ENCODE assay signal across 8 mouse cellular contexts in genomic region chr4:144895211-144895590, GRCm38 (mm10). TPM values are rescaled to one million over a fixed set of nuclear protein-coding genes. Genes with fewer than 3 reads are reported as not detected.
DNase-seq lines count a peak whose midpoint lies in the region; ATAC-seq lines count a peak whose summit lies in the region.

No protein-coding gene starts in this region.

- H3K27me3 ChIP-seq in embryonic facial prominence, embryonic 12.5 days = no peaks in the 10 kb centered on the region
- no peaks in the 10 kb centered on the region for H3K27me3 ChIP-seq in kidney, embryonic 14.5 days (ENCODE audit: control insufficient read depth, insufficient read depth, low read length)

- ATAC-seq in embryonic facial prominence, embryonic 12.5 days (ENCODE audit: insufficient number of reproducible peaks, insufficient read depth, low FRiP score, low TSS enrichment) = no peak
- ATAC-seq in kidney, embryonic 14.5 days (ENCODE audit: low FRiP score, low TSS enrichment) = no peak
- ATAC-seq in megakaryocyte progenitor cell, adult 5-6 weeks (replicated peaks; ENCODE audit: poor library complexity) = no peak

- H3K9ac ChIP-seq in embryonic facial prominence, embryonic 12.5 days = peak overlapping the region; percentile 60; the same call in 1 of the 2 replicates
- peak overlapping the region; percentile 77; the same call in 1 of the 2 replicates for H3K9ac ChIP-seq in kidney, embryonic 14.5 days (ENCODE audit: low read depth, low read length)

- H3K4me2 ChIP-seq in embryonic facial prominence, embryonic 12.5 days (replicated peaks) = peak overlapping the region; percentile 82
- peak overlapping the region; percentile 50 for H3K4me2 ChIP-seq in kidney, embryonic 14.5 days (replicated peaks; ENCODE audit: low read depth, low read length)

- intact Hi-C loops in heart, postnatal 25 days (cut with DNase I) = loop anchor here (2.0 kb wide), 1 partner anchor 34 kb away; no protein-coding TSS in a partner anchor

- 14% methylated on average over 2 of the region's 2 CpGs for WGBS in embryonic facial prominence, embryonic 12.5 days
- WGBS in kidney, embryonic 14.5 days = 14% methylated on average over 2 of the region's 2 CpGs

- 0 out of 2 replicates have a peak, but pooled peaks cover 2% of the 10 kb centered on the region for H3K36me3 ChIP-seq in embryonic facial prominence, embryonic 12.5 days
- peaks cover 27% of the 10 kb centered on the region for H3K36me3 ChIP-seq in kidney, embryonic 14.5 days (ENCODE audit: control insufficient read depth, insufficient read depth, low read length)

- H3K4me3 ChIP-seq in embryonic facial prominence, embryonic 12.5 days = peak overlapping the region; percentile 61
- H3K4me3 ChIP-seq in kidney, embryonic 14.5 days (ENCODE audit: low read length) = peak overlapping the region; percentile 57

- DNase-seq in heart, adult 11 months = peak; percentile 93
- DNase-seq in heart, postnatal 25 days (ENCODE audit: low spot score) = no peak
- DNase-seq in lung, postnatal 36 days = peak; percentile 79
- no peak for DNase-seq in layer of hippocampus, adult 11-12 months (ENCODE audit: low spot score)
- DNase-seq in testis, postnatal 10 days (ENCODE audit: low spot score) = no peak

- H3K9me3 ChIP-seq in embryonic facial prominence, embryonic 12.5 days = no peaks in the 10 kb centered on the region
- H3K9me3 ChIP-seq in kidney, embryonic 14.5 days (ENCODE audit: control insufficient read depth, low read length) = no peaks in the 10 kb centered on the region

- peak overlapping the region; percentile 81 for H3K27ac ChIP-seq in embryonic facial prominence, embryonic 12.5 days
- peak overlapping the region; percentile 95 for H3K27ac ChIP-seq in kidney, embryonic 14.5 days (ENCODE audit: low read depth, low read length)

- peaks cover 41% of the 10 kb centered on the region for H3K4me1 ChIP-seq in embryonic facial prominence, embryonic 12.5 days
- peaks cover 32% of the 10 kb centered on the region for H3K4me1 ChIP-seq in kidney, embryonic 14.5 days (ENCODE audit: control insufficient read depth, insufficient read depth, low read length)

RNA-seq across cellular contexts. Expression of gene Dhrs3, which starts 2.6 kb away (rescaled TPM):
- 100 to 1,000 TPM; 112 to 126 TPM for total RNA-seq in heart, postnatal 25 days (2021)
- polyA plus RNA-seq in embryonic facial prominence, embryonic 12.5 days (2016; fragmentation: Nextera tagmentation; extraction: Ambion mirVana) = 52.2 and 56.7 TPM in 2 replicates
- polyA plus RNA-seq in kidney, embryonic 14.5 days (2014; fragmentation: Nextera tagmentation; extraction: Ambion mirVana) = 153 and 226 TPM in 2 replicates
- 18.2 and 30.9 TPM in 2 replicates for total RNA-seq in megakaryocyte progenitor cell, adult 5-6 weeks (2015)
- 26.4 and 27.2 TPM in 2 replicates for total RNA-seq in megakaryocyte progenitor cell, adult 5-6 weeks (2017)

Comparison
In these comparisons a context has a peak if more than half of its experiments do, and no peak if none do; other contexts are left out.
1. DNase-seq: peak in heart, adult 11 months (single experiment) and lung, postnatal 36 days (single experiment); none in heart, postnatal 25 days (single experiment), layer of hippocampus, adult 11-12 months (single experiment) and testis, postnatal 10 days (single experiment).